Mouse (Mus musculus): ENCODE measurements around the gene Ipo13. TPM values are rescaled to one million over a fixed set of nuclear protein-coding genes. Genes with fewer than 3 reads are reported as not detected.

The Ipo13 gene
- polyA plus RNA-seq, 1 experiment from 2014 or later = 46.0 TPM

- H3K9ac ChIP-seq = 0 out of 2 replicates have a peak overlapping the region, but pooled peaks have one; percentile 17
Measured at GRCm38 (mm10) chr4:117858794-117859193, 56.0 kb downstream of the Ipo13 start.

DNA sequence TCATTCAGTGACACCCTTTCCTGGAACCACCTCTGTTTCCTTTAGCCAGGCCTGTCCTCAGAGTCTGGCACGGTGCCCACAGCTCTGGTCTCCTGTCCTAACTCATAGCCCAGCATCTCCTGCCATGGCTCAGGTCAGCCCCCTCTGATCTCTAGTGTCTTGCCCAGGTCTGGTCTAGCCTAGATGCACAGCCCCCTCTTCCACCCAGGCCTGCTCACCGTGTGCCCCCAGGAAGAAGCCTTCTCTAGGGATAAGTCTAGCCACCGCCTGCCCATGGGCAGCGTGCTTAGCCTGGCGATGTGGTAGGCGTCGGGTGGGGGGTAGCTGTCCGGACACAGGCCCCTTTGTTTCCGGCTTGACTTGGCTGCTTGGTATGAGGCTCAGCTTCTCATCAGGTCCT, 59.7 kb downstream of the Ipo13 start:
- no peak overlapping the region for H3K4me2 ChIP-seq
- 55% methylated on average over 9 of the region's 9 CpGs for WGBS
- no peak overlapping the region for H3K4me3 ChIP-seq
- no peaks in the 10 kb centered on the region for H3K9me3 ChIP-seq
- H3K27ac ChIP-seq = no peak overlapping the region
- H3K27me3 ChIP-seq = no peaks in the 10 kb centered on the region
- H3K36me3 ChIP-seq = peaks cover 16% of the 10 kb centered on the region
- H3K9ac ChIP-seq = no peak overlapping the region
- H3K4me1 ChIP-seq = 0 out of 2 replicates have a peak, but pooled peaks cover 6% of the 10 kb centered on the region
- ATAC-seq (ENCODE audit: insufficient number of reproducible peaks, insufficient read depth, low FRiP score, low TSS enrichment, low read depth) = no peak

More at GRCm38 (mm10) chr4:117858794-117859193, 56.0 kb downstream of the Ipo13 start:
- no peak for ATAC-seq (ENCODE audit: insufficient number of reproducible peaks, insufficient read depth, low FRiP score, low TSS enrichment, low read depth)
- peaks cover 16% of the 10 kb centered on the region; the same call in 1 of the 2 replicates for H3K4me1 ChIP-seq
- no peak overlapping the region for H3K4me2 ChIP-seq
- H3K9me3 ChIP-seq = no peaks in the 10 kb centered on the region
- H3K36me3 ChIP-seq = peaks cover 16% of the 10 kb centered on the region
- H3K4me3 ChIP-seq = no peak overlapping the region
- H3K27ac ChIP-seq = no peak overlapping the region
- 74% methylated on average over 3 of the region's 3 CpGs for WGBS
- no peaks in the 10 kb centered on the region for H3K27me3 ChIP-seq

DNA sequence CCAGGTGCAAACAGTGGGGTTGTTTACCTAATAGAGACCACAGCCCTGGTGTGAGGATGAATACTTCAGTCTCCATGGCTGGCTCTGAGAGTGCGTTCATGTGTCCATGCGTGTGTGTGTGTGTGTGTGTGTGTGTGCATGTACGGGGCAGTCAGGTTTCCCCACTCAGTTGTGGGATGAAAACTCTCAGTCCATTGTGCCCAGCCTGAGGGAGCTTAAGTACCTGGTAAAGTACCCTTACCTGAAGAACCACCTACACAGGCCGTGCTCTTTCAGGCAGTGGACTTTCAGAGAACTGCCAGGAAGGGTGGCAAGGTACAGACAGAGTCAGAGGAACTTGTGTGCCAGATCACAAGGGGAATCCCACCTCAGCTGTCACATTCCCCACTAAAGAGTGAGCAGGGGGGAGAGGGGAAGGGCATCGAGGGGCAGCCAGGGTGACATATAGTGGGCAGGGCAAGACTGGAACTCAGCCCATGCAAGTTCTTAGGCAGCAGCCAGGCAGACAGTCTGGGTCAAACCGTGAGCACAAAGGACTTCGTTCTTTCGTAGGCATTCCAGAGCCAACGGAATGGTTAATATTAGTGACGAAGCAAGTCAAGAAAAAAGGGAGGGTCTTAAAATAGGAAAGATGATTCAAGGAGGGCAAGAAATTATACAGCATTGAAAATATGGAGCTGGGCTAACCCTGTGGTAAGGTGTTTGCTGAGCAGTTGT, 62.5 kb downstream of the Ipo13 start:
- H3K9ac ChIP-seq = no peak overlapping the region
- no peak for ATAC-seq (ENCODE audit: insufficient number of reproducible peaks, insufficient read depth, low FRiP score, low TSS enrichment, low read depth)

GRCm38 (mm10) chr4:117850871-117851270, 63.9 kb downstream of the Ipo13 start:
- Histone ChIP-seq H3K36me3 (0 out of 2 replicates have a peak, but pooled peaks cover 2% of the 10 kb centered on the region), H3K4me2 (no peak overlapping the region), H3K27ac (no peak overlapping the region), H3K9me3 (no peaks in the 10 kb centered on the region), H3K27me3 (no peaks in the 10 kb centered on the region), H3K9ac (no peak overlapping the region), H3K4me3 (no peak overlapping the region), H3K4me1 (0 out of 2 replicates have a peak, but pooled peaks cover 6% of the 10 kb centered on the region)
- ATAC-seq (ENCODE audit: insufficient number of reproducible peaks, insufficient read depth, low FRiP score, low TSS enrichment, low read depth) = no peak
- WGBS = 62% methylated on average over 7 of the region's 7 CpGs

More for the DNA sequence above, 62.5 kb downstream of the Ipo13 start:
- no peak overlapping the region for H3K27ac ChIP-seq
- no peaks in the 10 kb centered on the region for H3K27me3 ChIP-seq
- H3K4me3 ChIP-seq = no peak overlapping the region
- H3K36me3 ChIP-seq = peaks cover 14% of the 10 kb centered on the region
- H3K4me1 ChIP-seq = 0 out of 2 replicates have a peak, but pooled peaks cover 6% of the 10 kb centered on the region
- H3K4me2 ChIP-seq = no peak overlapping the region
- no peaks in the 10 kb centered on the region for H3K9me3 ChIP-seq
- WGBS = 81% methylated on average over 10 of the region's 10 CpGs

GRCm38 (mm10) chr4:117850176-117850575, 64.6 kb downstream of the Ipo13 start:
- H3K4me2 ChIP-seq = no peak overlapping the region
- no peak overlapping the region for H3K4me3 ChIP-seq
- no peaks in the 10 kb centered on the region for H3K27me3 ChIP-seq
- 0 out of 2 replicates have a peak, but pooled peaks cover 2% of the 10 kb centered on the region for H3K4me1 ChIP-seq
- ATAC-seq (ENCODE audit: insufficient number of reproducible peaks, insufficient read depth, low FRiP score, low TSS enrichment, low read depth) = no peak
- H3K36me3 ChIP-seq = peaks cover 9% of the 10 kb centered on the region; the same call in 1 of the 2 replicates
- H3K9me3 ChIP-seq = no peaks in the 10 kb centered on the region
- WGBS = 72% methylated on average over 7 of the region's 7 CpGs
- no peak overlapping the region for H3K27ac ChIP-seq
- H3K9ac ChIP-seq = no peak overlapping the region

GRCm38 (mm10) chr4:117849506-117849905, 65.3 kb downstream of the Ipo13 start:
- H3K9me3 ChIP-seq = no peaks in the 10 kb centered on the region
- H3K4me2 ChIP-seq = no peak overlapping the region
- peaks cover 9% of the 10 kb centered on the region; the same call in 1 of the 2 replicates for H3K36me3 ChIP-seq
- no peaks in the 10 kb centered on the region for H3K27me3 ChIP-seq
- WGBS = 41% methylated on average over 5 of the region's 5 CpGs
- no peak overlapping the region for H3K27ac ChIP-seq
- no peak overlapping the region for H3K9ac ChIP-seq
- no peaks in the 10 kb centered on the region for H3K4me1 ChIP-seq
- ATAC-seq (ENCODE audit: insufficient number of reproducible peaks, insufficient read depth, low FRiP score, low TSS enrichment, low read depth) = no peak
- no peak overlapping the region for H3K4me3 ChIP-seq

DNA sequence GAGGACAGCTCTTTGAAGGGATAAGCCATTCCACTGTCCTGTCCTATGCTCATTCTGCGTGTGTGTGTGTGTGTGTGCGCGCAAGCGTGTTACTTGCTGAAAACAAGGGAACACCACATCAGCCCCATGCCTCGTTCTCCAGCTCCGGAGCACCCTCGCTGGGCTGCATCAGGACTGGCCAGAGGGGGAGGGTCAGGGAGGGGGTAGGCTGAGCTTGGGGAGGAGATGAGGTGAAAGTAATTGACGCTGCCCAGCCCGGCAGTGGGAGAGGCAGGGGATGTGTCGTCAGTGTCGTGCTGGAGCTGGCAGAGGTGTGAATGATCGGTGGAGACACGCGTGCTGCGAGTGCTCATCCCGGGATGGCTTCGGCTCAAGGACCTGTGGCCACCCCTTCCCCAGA, 65.7 kb downstream of the Ipo13 start:
- no peaks in the 10 kb centered on the region for H3K9me3 ChIP-seq
- peaks cover 11% of the 10 kb centered on the region; the same call in 1 of the 2 replicates for H3K36me3 ChIP-seq
- H3K27ac ChIP-seq = no peak overlapping the region
- H3K4me3 ChIP-seq = no peak overlapping the region
- ATAC-seq (ENCODE audit: insufficient number of reproducible peaks, insufficient read depth, low FRiP score, low TSS enrichment, low read depth) = no peak
- no peaks in the 10 kb centered on the region for H3K4me1 ChIP-seq
- no peak overlapping the region for H3K9ac ChIP-seq
- WGBS = 70% methylated on average over 17 of the region's 17 CpGs
- no peaks in the 10 kb centered on the region for H3K27me3 ChIP-seq
- H3K4me2 ChIP-seq = no peak overlapping the region

- no peak for ATAC-seq (ENCODE audit: insufficient number of reproducible peaks, insufficient read depth, low FRiP score, low TSS enrichment, low read depth)
- Histone ChIP-seq H3K4me1 (no peaks in the 10 kb centered on the region), H3K36me3 (peaks cover 22% of the 10 kb centered on the region; the same call in 1 of the 2 replicates), H3K4me3 (no peak overlapping the region), H3K9me3 (no peaks in the 10 kb centered on the region), H3K27ac (no peak overlapping the region), H3K9ac (no peak overlapping the region), H3K4me2 (no peak overlapping the region), H3K27me3 (no peaks in the 10 kb centered on the region)
- 53% methylated on average over 2 of the region's 2 CpGs for WGBS
Measured at GRCm38 (mm10) chr4:117847011-117847410, 67.8 kb downstream of the Ipo13 start.

GRCm38 (mm10) chr4:117846261-117846660, 68.5 kb downstream of the Ipo13 start:
- Histone ChIP-seq H3K4me3 (no peak overlapping the region), H3K27me3 (no peaks in the 10 kb centered on the region), H3K27ac (no peak overlapping the region), H3K4me1 (no peaks in the 10 kb centered on the region), H3K36me3 (peaks cover 22% of the 10 kb centered on the region; the same call in 1 of the 2 replicates), H3K9ac (no peak overlapping the region), H3K9me3 (no peaks in the 10 kb centered on the region), H3K4me2 (no peak overlapping the region)
- ATAC-seq (ENCODE audit: insufficient number of reproducible peaks, insufficient read depth, low FRiP score, low TSS enrichment, low read depth) = no peak
- WGBS = 92% methylated on average over 4 of the region's 4 CpGs

GRCm38 (mm10) chr4:117845316-117845715, 69.5 kb downstream of the Ipo13 start:
- no peak for ATAC-seq (ENCODE audit: insufficient number of reproducible peaks, insufficient read depth, low FRiP score, low TSS enrichment, low read depth)
- H3K9ac ChIP-seq = no peak overlapping the region
- no peak overlapping the region for H3K4me3 ChIP-seq
- no peak overlapping the region for H3K4me2 ChIP-seq
- H3K27ac ChIP-seq = no peak overlapping the region
- WGBS = 83% methylated on average over 11 of the region's 11 CpGs
- H3K27me3 ChIP-seq = no peaks in the 10 kb centered on the region
- no peaks in the 10 kb centered on the region for H3K9me3 ChIP-seq
- no peaks in the 10 kb centered on the region for H3K4me1 ChIP-seq
- peaks cover 22% of the 10 kb centered on the region; the same call in 1 of the 2 replicates for H3K36me3 ChIP-seq

Measured in embryonic facial prominence, embryonic 13.5 days (tissue).